Mouse (Mus musculus): ENCODE results near the gene Pacsin2. TPM values are rescaled to one million over a fixed set of nuclear protein-coding genes. Genes with fewer than 3 reads are reported as not detected.
"Not testable (repeated sequence)": the region's sequence is repeated elsewhere in the genome, so short reads cannot be mapped to it uniquely, and the experiment has no call there.

Pacsin2 gene
- polyA plus RNA-seq, 1 experiment from 2014 or later: 17.7 TPM

GRCm38 (mm10) chr15:83411616-83412015 is 52.8 kb downstream of the Pacsin2 start:
- 91% methylated on average over 4 of the region's 4 CpGs for WGBS
- no peak overlapping the region for H3K4me2 ChIP-seq (ENCODE audit: low read length)
- H3K27me3 ChIP-seq (ENCODE audit: control insufficient read depth, insufficient read depth, low read length): no peaks in the 10 kb centered on the region
- no peak overlapping the region for H3K9ac ChIP-seq (replicated peaks; ENCODE audit: low read length)
- no peaks in the 10 kb centered on the region for H3K36me3 ChIP-seq (ENCODE audit: control insufficient read depth, insufficient read depth, low read length)
- no peak for DNase-seq
- H3K4me3 ChIP-seq (replicated peaks; ENCODE audit: low read depth, low read length): no peak overlapping the region
- no peak overlapping the region for H3K27ac ChIP-seq (replicated peaks; ENCODE audit: low read depth, low read length)
- no peaks in the 10 kb centered on the region for H3K4me1 ChIP-seq (ENCODE audit: control insufficient read depth, insufficient read depth, low read length)
- H3K9me3 ChIP-seq (ENCODE audit: control insufficient read depth, low read length): no peaks in the 10 kb centered on the region
- ATAC-seq (ENCODE audit: low FRiP score, low TSS enrichment): no peak

DNA sequence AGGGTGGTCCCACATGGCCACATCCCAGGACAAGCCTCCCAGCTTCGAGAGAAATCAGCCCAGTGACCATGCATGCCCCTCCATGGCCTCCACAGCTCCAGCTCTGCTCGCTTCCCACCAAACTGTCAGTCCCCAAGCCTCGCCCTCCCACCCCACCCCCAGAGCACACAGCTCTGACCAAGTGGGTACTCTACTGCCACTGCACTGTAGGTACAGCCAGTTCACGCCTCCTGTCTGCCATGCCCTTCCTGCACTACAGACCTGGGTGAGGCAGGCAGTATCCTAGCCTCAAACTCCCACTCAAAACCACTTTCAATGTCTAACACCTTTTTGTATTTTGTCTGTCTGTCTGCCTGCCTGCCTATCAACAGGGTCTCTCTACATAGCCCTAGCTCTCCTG is 53.7 kb downstream of the Pacsin2 start:
- no peak for ATAC-seq (ENCODE audit: low FRiP score, low TSS enrichment)
- H3K4me2 ChIP-seq (ENCODE audit: low read length): no peak overlapping the region
- WGBS: 91% methylated on average over 4 of the region's 4 CpGs

GRCm38 (mm10) chr15:83410270-83410669 is 54.1 kb downstream of the Pacsin2 start:
- ATAC-seq (ENCODE audit: low FRiP score, low TSS enrichment) (no peak), DNase-seq (no peak)
- H3K4me1 ChIP-seq (ENCODE audit: control insufficient read depth, insufficient read depth, low read length): no peaks in the 10 kb centered on the region
- 89% methylated on average over 6 of the region's 6 CpGs for WGBS
- H3K9me3 ChIP-seq (ENCODE audit: control insufficient read depth, low read length): no peaks in the 10 kb centered on the region
- no peak overlapping the region for H3K4me2 ChIP-seq (ENCODE audit: low read length)
- H3K9ac ChIP-seq (replicated peaks; ENCODE audit: low read length): no peak overlapping the region
- H3K36me3 ChIP-seq (ENCODE audit: control insufficient read depth, insufficient read depth, low read length): no peaks in the 10 kb centered on the region
- no peaks in the 10 kb centered on the region for H3K27me3 ChIP-seq (ENCODE audit: control insufficient read depth, insufficient read depth, low read length)
- H3K27ac ChIP-seq (replicated peaks; ENCODE audit: low read depth, low read length): no peak overlapping the region
- H3K4me3 ChIP-seq (replicated peaks; ENCODE audit: low read depth, low read length): no peak overlapping the region

More for the DNA sequence above, 53.7 kb downstream of the Pacsin2 start:
- H3K36me3 ChIP-seq (ENCODE audit: control insufficient read depth, insufficient read depth, low read length): no peaks in the 10 kb centered on the region
- H3K27me3 ChIP-seq (ENCODE audit: control insufficient read depth, insufficient read depth, low read length): no peaks in the 10 kb centered on the region
- no peak overlapping the region for H3K27ac ChIP-seq (replicated peaks; ENCODE audit: low read depth, low read length)
- H3K9ac ChIP-seq (replicated peaks; ENCODE audit: low read length): no peak overlapping the region
- H3K9me3 ChIP-seq (ENCODE audit: control insufficient read depth, low read length): no peaks in the 10 kb centered on the region
- no peak for DNase-seq
- no peak overlapping the region for H3K4me3 ChIP-seq (replicated peaks; ENCODE audit: low read depth, low read length)
- H3K4me1 ChIP-seq (ENCODE audit: control insufficient read depth, insufficient read depth, low read length): no peaks in the 10 kb centered on the region

DNA sequence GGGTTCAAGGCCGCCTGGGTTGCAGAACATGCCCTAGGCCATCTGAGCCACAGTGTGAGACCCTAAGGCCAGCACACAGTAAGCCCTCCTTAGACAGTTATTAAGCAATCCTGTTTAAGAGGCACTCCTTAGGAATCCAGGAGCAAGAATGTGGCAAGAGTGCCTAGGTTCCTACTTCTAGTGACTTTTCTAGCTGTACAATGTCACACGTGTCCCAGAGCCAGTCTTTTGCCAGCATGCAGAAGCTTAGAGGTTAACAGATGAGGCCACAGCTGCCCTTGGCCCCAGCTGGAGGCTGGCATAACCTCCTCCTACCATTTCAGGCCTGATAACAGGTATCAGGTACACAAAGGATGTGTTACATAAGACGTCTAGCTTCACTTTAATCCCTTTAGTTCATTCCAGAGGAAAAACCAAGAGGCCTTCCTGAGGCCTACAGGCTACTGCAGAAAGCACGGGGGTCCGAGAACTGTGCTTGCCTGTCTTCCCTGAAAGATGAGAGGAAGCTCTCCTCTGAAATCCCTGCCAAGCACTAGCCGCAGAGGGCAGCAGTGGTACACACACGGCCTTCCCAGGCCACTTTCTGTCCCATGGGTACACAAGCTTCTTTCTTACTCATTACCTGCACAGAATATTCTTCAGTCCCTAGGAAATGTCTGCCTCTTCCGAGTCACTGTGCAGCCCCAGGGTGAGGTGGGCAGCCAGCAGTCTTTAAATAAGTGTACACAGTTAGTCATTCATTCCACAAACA is 55.5 kb downstream of the Pacsin2 start:
- no peak overlapping the region for H3K27ac ChIP-seq (replicated peaks; ENCODE audit: low read depth, low read length)
- H3K4me3 ChIP-seq (replicated peaks; ENCODE audit: low read depth, low read length): no peak overlapping the region
- DNase-seq (no peak), ATAC-seq (ENCODE audit: low FRiP score, low TSS enrichment) (no peak)
- no peaks in the 10 kb centered on the region for H3K27me3 ChIP-seq (ENCODE audit: control insufficient read depth, insufficient read depth, low read length)
- no peaks in the 10 kb centered on the region for H3K9me3 ChIP-seq (ENCODE audit: control insufficient read depth, low read length)
- no peaks in the 10 kb centered on the region for H3K4me1 ChIP-seq (ENCODE audit: control insufficient read depth, insufficient read depth, low read length)
- no peaks in the 10 kb centered on the region for H3K36me3 ChIP-seq (ENCODE audit: control insufficient read depth, insufficient read depth, low read length)
- H3K4me2 ChIP-seq (ENCODE audit: low read length): no peak overlapping the region
- H3K9ac ChIP-seq (replicated peaks; ENCODE audit: low read length): no peak overlapping the region
- 70% methylated on average over 8 of the region's 8 CpGs for WGBS

- Histone ChIP-seq H3K9ac (replicated peaks; ENCODE audit: low read length) (no peak overlapping the region), H3K27ac (replicated peaks; ENCODE audit: low read depth, low read length) (no peak overlapping the region), H3K27me3 (ENCODE audit: control insufficient read depth, insufficient read depth, low read length) (no peaks in the 10 kb centered on the region), H3K9me3 (ENCODE audit: control insufficient read depth, low read length) (no peaks in the 10 kb centered on the region), H3K4me2 (ENCODE audit: low read length) (no peak overlapping the region), H3K4me1 (ENCODE audit: control insufficient read depth, insufficient read depth, low read length) (no peaks in the 10 kb centered on the region), H3K4me3 (replicated peaks; ENCODE audit: low read depth, low read length) (no peak overlapping the region), H3K36me3 (ENCODE audit: control insufficient read depth, insufficient read depth, low read length) (no peaks in the 10 kb centered on the region)
- 89% methylated on average over 5 of the region's 5 CpGs for WGBS
- no peak for DNase-seq
- no peak for ATAC-seq (ENCODE audit: low FRiP score, low TSS enrichment)
These were observed 56.2 kb downstream of the Pacsin2 start for GRCm38 (mm10) chr15:83408216-83408615.

GRCm38 (mm10) chr15:83407502-83407901 is 56.9 kb downstream of the Pacsin2 start:
- no peak overlapping the region for H3K4me3 ChIP-seq (replicated peaks; ENCODE audit: low read depth, low read length)
- 87% methylated on average over 5 of the region's 5 CpGs for WGBS
- no peaks in the 10 kb centered on the region for H3K27me3 ChIP-seq (ENCODE audit: control insufficient read depth, insufficient read depth, low read length)
- no peak for DNase-seq
- no peak overlapping the region for H3K9ac ChIP-seq (replicated peaks; ENCODE audit: low read length)
- H3K27ac ChIP-seq (replicated peaks; ENCODE audit: low read depth, low read length): no peak overlapping the region
- ATAC-seq (ENCODE audit: low FRiP score, low TSS enrichment): no peak
- H3K9me3 ChIP-seq (ENCODE audit: control insufficient read depth, low read length): no peaks in the 10 kb centered on the region
- no peaks in the 10 kb centered on the region for H3K4me1 ChIP-seq (ENCODE audit: control insufficient read depth, insufficient read depth, low read length)
- H3K4me2 ChIP-seq (ENCODE audit: low read length): no peak overlapping the region
- no peaks in the 10 kb centered on the region for H3K36me3 ChIP-seq (ENCODE audit: control insufficient read depth, insufficient read depth, low read length)

DNA sequence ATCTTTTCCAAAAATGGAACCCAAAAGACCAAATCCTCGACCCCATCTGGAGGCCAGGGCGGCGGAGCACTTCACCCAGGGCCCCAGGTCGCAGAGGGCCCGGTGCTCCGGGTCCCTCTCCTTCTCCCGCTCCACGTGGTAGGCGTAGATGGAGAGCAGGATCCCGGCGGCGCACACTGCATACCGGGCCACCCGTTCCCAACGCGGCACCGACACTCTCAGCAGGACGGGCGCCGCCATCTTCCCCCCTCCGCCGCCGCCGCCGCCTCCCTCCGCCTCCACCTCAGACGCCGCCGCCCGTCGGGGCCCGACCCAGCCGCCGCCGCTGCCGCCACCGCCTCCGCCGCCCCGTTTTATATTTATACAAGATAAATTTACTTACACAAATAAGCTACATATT is 58.5 kb downstream of the Pacsin2 start:
- not testable (repeated sequence) for ATAC-seq (ENCODE audit: low FRiP score, low TSS enrichment)

GRCm38 (mm10) chr15:83404008-83404407 is 60.4 kb downstream of the Pacsin2 start:
- H3K9ac ChIP-seq (replicated peaks; ENCODE audit: low read length): no peak overlapping the region
- ATAC-seq (ENCODE audit: low FRiP score, low TSS enrichment): no peak
- 94% methylated on average over 3 of the region's 3 CpGs for WGBS

More for the DNA sequence above, 58.5 kb downstream of the Pacsin2 start:
- not testable (repeated sequence) for H3K27me3 ChIP-seq (ENCODE audit: control insufficient read depth, insufficient read depth, low read length); H3K9me3 ChIP-seq (ENCODE audit: control insufficient read depth, low read length); H3K4me1 ChIP-seq (ENCODE audit: control insufficient read depth, insufficient read depth, low read length); H3K36me3 ChIP-seq (ENCODE audit: control insufficient read depth, insufficient read depth, low read length); H3K4me2 ChIP-seq (ENCODE audit: low read length); H3K4me3 ChIP-seq (replicated peaks; ENCODE audit: low read depth, low read length); DNase-seq; H3K9ac ChIP-seq (replicated peaks; ENCODE audit: low read length); H3K27ac ChIP-seq (replicated peaks; ENCODE audit: low read depth, low read length)
- WGBS: 91% methylated on average over 21 of the region's 40 CpGs

GRCm38 (mm10) chr15:83403016-83403415 is 61.4 kb downstream of the Pacsin2 start:
- Histone ChIP-seq H3K4me1 (ENCODE audit: control insufficient read depth, insufficient read depth, low read length) (no peaks in the 10 kb centered on the region), H3K27me3 (ENCODE audit: control insufficient read depth, insufficient read depth, low read length) (no peaks in the 10 kb centered on the region), H3K4me3 (replicated peaks; ENCODE audit: low read depth, low read length) (no peak overlapping the region), H3K9ac (replicated peaks; ENCODE audit: low read length) (no peak overlapping the region), H3K36me3 (ENCODE audit: control insufficient read depth, insufficient read depth, low read length) (no peaks in the 10 kb centered on the region), H3K27ac (replicated peaks; ENCODE audit: low read depth, low read length) (no peak overlapping the region), H3K9me3 (ENCODE audit: control insufficient read depth, low read length) (no peaks in the 10 kb centered on the region), H3K4me2 (ENCODE audit: low read length) (no peak overlapping the region)
- DNase-seq (no peak), ATAC-seq (ENCODE audit: low FRiP score, low TSS enrichment) (no peak)
- WGBS: 45% methylated on average over 5 of the region's 5 CpGs

More at GRCm38 (mm10) chr15:83404008-83404407, 60.4 kb downstream of the Pacsin2 start:
- Histone ChIP-seq H3K9me3 (ENCODE audit: control insufficient read depth, low read length) (no peaks in the 10 kb centered on the region), H3K27ac (replicated peaks; ENCODE audit: low read depth, low read length) (no peak overlapping the region), H3K4me3 (replicated peaks; ENCODE audit: low read depth, low read length) (no peak overlapping the region), H3K36me3 (ENCODE audit: control insufficient read depth, insufficient read depth, low read length) (no peaks in the 10 kb centered on the region), H3K27me3 (ENCODE audit: control insufficient read depth, insufficient read depth, low read length) (no peaks in the 10 kb centered on the region), H3K4me2 (ENCODE audit: low read length) (no peak overlapping the region), H3K4me1 (ENCODE audit: control insufficient read depth, insufficient read depth, low read length) (no peaks in the 10 kb centered on the region)
- no peak for DNase-seq
